Mouse (Mus musculus) monocyte, adult 2 months (primary cell): ENCODE measurements around the gene Ubqlnl.

Experiments
- DNase-seq, 2 experiments: peaks; one replicate each; pipeline ENCODE4 v3.0.0; 2022; ENCODE audit warnings: low spot score in 2 of 2, low read depth in 1 of 2

The Ubqlnl gene

GRCm38 (mm10) chr7:104150456-104150855 is at the start of gene Ubqlnl:
TSS of gene Ubqlnl (minus strand) at chr7:104150556.
- DNase-seq: no peak

GRCm38 (mm10) chr7:104199822-104200221 is 49.5 kb upstream of the Ubqlnl start:
- DNase-seq: peak in 1 of 2 experiments; percentile 27

GRCm38 (mm10) chr7:104195885-104196284 is 45.5 kb upstream of the Ubqlnl start, which contains the start of gene Olfr649:
TSS of gene Olfr649 (minus strand) at chr7:104195985.
- DNase-seq: no peak

- DNase-seq: no peak
These were observed 40.9 kb upstream of the Ubqlnl start for GRCm38 (mm10) chr7:104191275-104191674.

GRCm38 (mm10) chr7:104183292-104183691 is 32.9 kb upstream of the Ubqlnl start, which contains the start of gene Olfr648:
TSS of gene Olfr648 (minus strand) at chr7:104183392.
- no peak for DNase-seq

GRCm38 (mm10) chr7:104179074-104179473 is 28.7 kb upstream of the Ubqlnl start:
- DNase-seq: no peak

- no peak for DNase-seq
These were observed 28.2 kb upstream of the Ubqlnl start for GRCm38 (mm10) chr7:104178422-104179054.

GRCm38 (mm10) chr7:104175085-104175484 is 24.7 kb upstream of the Ubqlnl start:
- DNase-seq: no peak

GRCm38 (mm10) chr7:104169634-104170204 is 19.4 kb upstream of the Ubqlnl start:
- no peak for DNase-seq

GRCm38 (mm10) chr7:104167105-104167504 is 16.7 kb upstream of the Ubqlnl start:
- no peak for DNase-seq

- no peak for DNase-seq
These were observed 7.2 kb downstream of the Ubqlnl start, which contains the start of gene Ubqln3 for GRCm38 (mm10) chr7:104143179-104143578. TSS of gene Ubqln3 (minus strand) at chr7:104143279.

- no peak for DNase-seq
These were observed 13.1 kb downstream of the Ubqlnl start, which contains the start of gene Olfr643 for GRCm38 (mm10) chr7:104137305-104137704. TSS of gene Olfr643 (minus strand) at chr7:104137405.

GRCm38 (mm10) chr7:104129726-104130125 is 20.6 kb downstream of the Ubqlnl start, which contains the start of gene Ubqln5:
TSS of gene Ubqln5 (minus strand) at chr7:104129826.
- DNase-seq: no peak

- no peak for DNase-seq
These were observed 45.7 kb downstream of the Ubqlnl start, which contains the start of gene Olfr646 for GRCm38 (mm10) chr7:104104757-104104972. TSS of gene Olfr646 (plus strand) at chr7:104104873.

GRCm38 (mm10) chr7:104103913-104104756 is 46.2 kb downstream of the Ubqlnl start:
- DNase-seq: no peak
